Mouse (Mus musculus) stomach, postnatal 0 days (tissue): Measurements from ENCODE around the gene Tes3-ps.

ENCODE experiments used
- CTCF ChIP-seq: IDR thresholded peaks from 2 replicates; pipeline ENCODE4 v1.5.1; 2016; ENCODE audit warnings: antibody characterized with exemption, low read depth, mild to moderate bottlenecking, moderate library complexity
- EP300 ChIP-seq: optimal IDR thresholded peaks from 2 replicates; pipeline ENCODE3; 2016; ENCODE audit warnings: antibody characterized with exemption

GRCm38 (mm10) chr13:49485388-49485787 is 7.7 kb upstream of the Tes3-ps start:
- TF ChIP-seq EP300 (no peak), CTCF (no peak)
